Mouse (Mus musculus): ENCODE measurements around the gene 4930507D05Rik.
"Not testable (repeated sequence)": the region's sequence is repeated elsewhere in the genome, so short reads cannot be mapped to it uniquely, and the experiment has no call there.

The 4930507D05Rik gene

GRCm38 (mm10) chr10:62449364-62450279 lies at the start of gene 4930507D05Rik, which contains the start of gene Supv3l1:
TSS of gene 4930507D05Rik (plus strand) at chr10:62449489.
TSS of gene Supv3l1 (minus strand) at chr10:62449738.
- peak; percentile 97 for DNase-seq (ENCODE audit: low spot score)

- no peak for DNase-seq (ENCODE audit: low spot score)
Measured at GRCm38 (mm10) chr10:62401641-62402111, 47.6 kb upstream of the 4930507D05Rik start.

GRCm38 (mm10) chr10:62404901-62405300 lies 44.4 kb upstream of the 4930507D05Rik start:
- no peak for DNase-seq (ENCODE audit: low spot score)

- DNase-seq (ENCODE audit: low spot score), result peak; percentile 21
Measured at GRCm38 (mm10) chr10:62410943-62411342, 38.3 kb upstream of the 4930507D05Rik start.

GRCm38 (mm10) chr10:62411431-62412410 lies 37.6 kb upstream of the 4930507D05Rik start:
- no peak for DNase-seq (ENCODE audit: low spot score)

- no peak for DNase-seq (ENCODE audit: low spot score)
Measured at GRCm38 (mm10) chr10:62412906-62413605, 36.2 kb upstream of the 4930507D05Rik start.

- no peak for DNase-seq (ENCODE audit: low spot score)
Measured at GRCm38 (mm10) chr10:62413606-62413982, 35.7 kb upstream of the 4930507D05Rik start.

- DNase-seq (ENCODE audit: low spot score), result no peak
Measured at GRCm38 (mm10) chr10:62418831-62419356, 30.4 kb upstream of the 4930507D05Rik start.

- no peak for DNase-seq (ENCODE audit: low spot score)
Measured at GRCm38 (mm10) chr10:62419422-62419821, 29.9 kb upstream of the 4930507D05Rik start.

- no peak for DNase-seq (ENCODE audit: low spot score)
Measured at GRCm38 (mm10) chr10:62420399-62420798, 28.9 kb upstream of the 4930507D05Rik start.

- DNase-seq (ENCODE audit: low spot score), result no peak
Measured at GRCm38 (mm10) chr10:62421127-62421526, 28.2 kb upstream of the 4930507D05Rik start.

GRCm38 (mm10) chr10:62422255-62422654 lies 27.0 kb upstream of the 4930507D05Rik start, which contains the start of gene Hkdc1:
TSS of gene Hkdc1 (minus strand) at chr10:62422491.
- DNase-seq (ENCODE audit: low spot score), result no peak

- no peak for DNase-seq (ENCODE audit: low spot score)
Measured at GRCm38 (mm10) chr10:62425081-62425871, 24.0 kb upstream of the 4930507D05Rik start.

GRCm38 (mm10) chr10:62430427-62430826 lies 18.9 kb upstream of the 4930507D05Rik start:
- no peak for DNase-seq (ENCODE audit: low spot score)

- DNase-seq (ENCODE audit: low spot score), result no peak
Measured at GRCm38 (mm10) chr10:62450280-62450640, 971 bp downstream of the 4930507D05Rik start.

GRCm38 (mm10) chr10:62452001-62452400 lies 2.7 kb downstream of the 4930507D05Rik start:
- DNase-seq (ENCODE audit: low spot score), result not testable (repeated sequence)

- DNase-seq (ENCODE audit: low spot score), result no peak
Measured at GRCm38 (mm10) chr10:62461321-62461720, 12.0 kb downstream of the 4930507D05Rik start.

GRCm38 (mm10) chr10:62469736-62470135 lies 20.4 kb downstream of the 4930507D05Rik start:
- no peak for DNase-seq (ENCODE audit: low spot score)

GRCm38 (mm10) chr10:62471105-62471504 lies 21.8 kb downstream of the 4930507D05Rik start:
- DNase-seq (ENCODE audit: low spot score), result no peak

GRCm38 (mm10) chr10:62474944-62475343 lies 25.7 kb downstream of the 4930507D05Rik start:
- no peak for DNase-seq (ENCODE audit: low spot score)

All from ovary, postnatal 10 days (tissue).